Mouse (Mus musculus) neural tube, embryonic 13.5 days (tissue): ENCODE measurements around the gene Chodl. TPM values are rescaled to one million over a fixed set of nuclear protein-coding genes. Genes with fewer than 3 reads are reported as not detected.
A peak's percentile ranks its signal among the peaks of the same experiment; 100 is the strongest.

ENCODE experiments used
- ATAC-seq: fragments of 200-750 bp; cut with Nextera tagmentation; 2 replicates; pipeline ENCODE4 v1.8.0; 2017; ENCODE audit warnings: low read depth, mild to moderate bottlenecking, moderate TSS enrichment, moderate library complexity
- H3K27ac ChIP-seq: fragments of 300-500 bp; sonication (generic); replicated peaks from 2 replicates; pipeline ENCODE4 v1.5.1; 2015; ENCODE audit warnings: moderate library complexity, mild to moderate bottlenecking, inconsistent platforms
- H3K27me3 ChIP-seq: fragments of 300-500 bp; sonication (generic); 2 replicates; pipeline ENCODE4 v1.6.1; 2015; ENCODE audit warnings: mild to moderate bottlenecking, inconsistent platforms
- H3K36me3 ChIP-seq: fragments of 300-500 bp; sonication (generic); 2 replicates; pipeline ENCODE4 v1.6.1; 2015; ENCODE audit warnings: mild to moderate bottlenecking, inconsistent platforms
- H3K4me1 ChIP-seq: fragments of 300-500 bp; sonication (generic); replicated peaks from 2 replicates; pipeline ENCODE4 v1.6.1; 2015; ENCODE audit warnings: inconsistent platforms
- H3K4me2 ChIP-seq: fragments of 300-500 bp; sonication (generic); 2 replicates; pipeline ENCODE4 v1.6.1; 2015; ENCODE audit warnings: inconsistent platforms, mild to moderate bottlenecking, moderate library complexity
- H3K4me3 ChIP-seq: fragments of 300-500 bp; sonication (generic); 2 replicates; pipeline ENCODE4 v1.5.1; 2015; ENCODE audit warnings: mild to moderate bottlenecking, inconsistent platforms
- H3K9ac ChIP-seq: fragments of 300-500 bp; sonication (generic); 2 replicates; pipeline ENCODE4 v1.6.1; 2015; ENCODE audit warnings: moderate library complexity, mild to moderate bottlenecking, inconsistent platforms
- H3K9me3 ChIP-seq: fragments of 300-500 bp; sonication (generic); 2 replicates; pipeline ENCODE4 v1.6.1; 2016; ENCODE audit warnings: inconsistent platforms
- WGBS: fragments of 180-500 bp; shearing (Covaris S2); methylation state at CpG from one replicate; pipeline ENCODE4 v1.1.7; 2015; 5-methylcytosine and 5-hydroxymethylcytosine counted together
- polyA plus RNA-seq: library from polyadenylated mRNA; unstranded; fragments of >200 nt; fragmentation: Nextera tagmentation; extraction: Ambion mirVana; gene quantifications from 2 replicates; pipeline ENCODE4 v1.2.1, GENCODE M21; 2015

Chodl gene
- polyA plus RNA-seq, result 29.2 and 29.5 TPM in 2 replicates

DNA sequence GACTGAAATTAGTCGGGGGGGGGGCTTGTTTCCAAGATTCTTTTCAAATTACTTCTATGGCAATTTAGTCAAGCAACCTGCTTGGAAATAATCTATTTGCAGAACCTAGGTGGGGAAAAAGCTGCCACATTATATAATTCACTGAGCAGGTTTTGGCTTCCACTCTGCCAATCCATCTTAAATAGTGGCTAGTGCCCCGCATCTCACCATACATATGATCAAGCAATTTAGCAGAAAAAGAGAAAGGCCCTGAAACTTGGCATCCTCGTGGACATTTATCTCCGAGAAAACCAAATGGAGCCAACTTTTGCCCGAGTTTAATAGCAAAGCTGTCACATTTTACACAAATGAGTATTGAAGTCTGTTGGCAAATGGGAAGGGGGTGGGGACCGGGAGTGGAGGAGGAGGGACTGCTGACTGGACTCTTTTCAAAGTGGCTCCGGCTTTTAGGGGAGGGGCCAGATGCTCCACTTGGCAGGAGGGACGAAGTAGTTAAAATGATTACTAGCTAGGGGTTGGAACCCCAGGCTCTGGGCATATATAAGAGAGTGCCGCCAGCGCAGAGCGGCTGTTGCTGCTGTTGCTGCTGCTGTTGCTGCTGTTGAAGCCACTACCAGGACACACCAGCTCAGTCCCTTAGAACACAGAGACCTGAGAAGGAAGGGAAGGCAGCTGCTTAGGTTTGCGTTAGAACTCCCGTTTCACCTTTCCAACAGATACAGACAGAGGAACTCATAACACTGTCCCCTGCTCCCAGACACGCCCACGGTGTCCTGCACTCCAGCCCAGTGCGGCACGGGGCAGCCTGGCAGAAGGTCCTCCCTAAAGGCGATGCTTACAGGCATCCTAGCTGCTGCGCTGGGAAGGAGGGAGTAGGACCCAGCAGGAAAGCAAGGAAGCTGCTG, at the start of gene Chodl:
Chodl (plus strand) TSS at position 567 of the 905 bp plus-strand sequence.
- peak within 1 kb of the TSS; percentile 72 for H3K9ac ChIP-seq
- peak within 1 kb of the TSS; percentile 91 for H3K4me2 ChIP-seq
- 9% methylated on average over 19 of the region's 19 CpGs for WGBS
- H3K36me3 ChIP-seq, result no peaks in the 10 kb centered on the region
- H3K27me3 ChIP-seq, result peaks cover 10% of the 10 kb centered on the region; the same call in 1 of the 2 replicates
- H3K27ac ChIP-seq, result 0 out of 2 replicates have a peak within 1 kb of the TSS, but pooled peaks have one; percentile 11
- no peaks in the 10 kb centered on the region for H3K9me3 ChIP-seq
- peaks cover 18% of the 10 kb centered on the region for H3K4me1 ChIP-seq
- peak; percentile 93 for ATAC-seq
- peak within 1 kb of the TSS; percentile 51 for H3K4me3 ChIP-seq

- H3K9ac ChIP-seq, result no peak overlapping the region
- no peak overlapping the region for H3K27ac ChIP-seq
- WGBS, result 77% methylated on average over 5 of the region's 5 CpGs
- H3K4me2 ChIP-seq, result no peak overlapping the region
- H3K9me3 ChIP-seq, result no peaks in the 10 kb centered on the region
- no peaks in the 10 kb centered on the region for H3K36me3 ChIP-seq
- ATAC-seq, result no peak
- no peaks in the 10 kb centered on the region for H3K4me1 ChIP-seq
- no peaks in the 10 kb centered on the region for H3K27me3 ChIP-seq
- H3K4me3 ChIP-seq, result no peak overlapping the region
These were observed 8.1 kb upstream of the Chodl start for GRCm38 (mm10) chr16:78922644-78923043.

- peak; percentile 69; the same call in 1 of the 2 replicates for ATAC-seq
- peak overlapping the region; percentile 51 for H3K4me3 ChIP-seq
- peaks cover 18% of the 10 kb centered on the region for H3K4me1 ChIP-seq
- H3K9me3 ChIP-seq, result no peaks in the 10 kb centered on the region
- H3K9ac ChIP-seq, result peak overlapping the region; percentile 72
- peaks cover 10% of the 10 kb centered on the region; the same call in 1 of the 2 replicates for H3K27me3 ChIP-seq
- peak overlapping the region; percentile 91 for H3K4me2 ChIP-seq
- H3K36me3 ChIP-seq, result no peaks in the 10 kb centered on the region
- 0 out of 2 replicates have a peak overlapping the region, but pooled peaks have one; percentile 11 for H3K27ac ChIP-seq
- 13% methylated on average over 16 of the region's 16 CpGs for WGBS
These were observed 708 bp downstream of the Chodl start for GRCm38 (mm10) chr16:78931287-78932025.

GRCm38 (mm10) chr16:78934298-78934697, 3.5 kb downstream of the Chodl start:
- H3K27ac ChIP-seq, result no peak overlapping the region
- peaks cover 10% of the 10 kb centered on the region; the same call in 1 of the 2 replicates for H3K27me3 ChIP-seq
- no peak overlapping the region for H3K4me3 ChIP-seq
- H3K4me2 ChIP-seq, result no peak overlapping the region
- H3K4me1 ChIP-seq, result peaks cover 18% of the 10 kb centered on the region
- ATAC-seq, result no peak
- H3K36me3 ChIP-seq, result no peaks in the 10 kb centered on the region
- no peak overlapping the region for H3K9ac ChIP-seq
- no peaks in the 10 kb centered on the region for H3K9me3 ChIP-seq
- WGBS, result 90% methylated on average over 2 of the region's 2 CpGs

DNA sequence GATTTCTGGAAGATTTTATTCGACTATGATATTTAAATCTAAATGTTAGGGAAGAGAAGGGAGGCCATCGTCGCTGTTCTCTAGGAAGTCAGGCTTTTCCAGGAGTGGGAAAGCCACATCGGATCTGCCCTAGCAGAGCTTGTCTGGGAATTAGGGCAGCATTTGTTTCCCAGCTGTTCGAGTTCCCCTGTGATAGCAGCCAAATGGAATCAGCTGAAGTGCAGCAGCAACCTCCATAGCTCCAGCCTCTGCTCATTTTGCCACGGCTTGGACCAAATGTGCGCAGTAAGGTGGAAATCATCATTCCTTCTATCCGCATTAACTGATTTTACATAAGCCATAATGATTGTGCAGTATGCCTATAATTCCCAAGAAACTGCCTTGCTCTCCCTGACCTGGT, 7.0 kb downstream of the Chodl start:
- Histone ChIP-seq H3K4me1 (no peaks in the 10 kb centered on the region), H3K9me3 (0 out of 2 replicates have a peak, but pooled peaks cover 6% of the 10 kb centered on the region), H3K27ac (no peak overlapping the region), H3K9ac (no peak overlapping the region), H3K36me3 (no peaks in the 10 kb centered on the region), H3K4me2 (no peak overlapping the region), H3K27me3 (no peaks in the 10 kb centered on the region), H3K4me3 (no peak overlapping the region)
- no peak for ATAC-seq
- WGBS, result 72% methylated on average over 8 of the region's 8 CpGs

GRCm38 (mm10) chr16:78950359-78950758, 19.6 kb downstream of the Chodl start:
- Histone ChIP-seq H3K9ac (no peak overlapping the region), H3K27ac (no peak overlapping the region), H3K4me1 (no peaks in the 10 kb centered on the region), H3K36me3 (no peaks in the 10 kb centered on the region), H3K4me2 (no peak overlapping the region), H3K9me3 (no peaks in the 10 kb centered on the region), H3K4me3 (no peak overlapping the region), H3K27me3 (no peaks in the 10 kb centered on the region)
- ATAC-seq, result no peak
- WGBS, result 88% methylated on average over 4 of the region's 4 CpGs

DNA sequence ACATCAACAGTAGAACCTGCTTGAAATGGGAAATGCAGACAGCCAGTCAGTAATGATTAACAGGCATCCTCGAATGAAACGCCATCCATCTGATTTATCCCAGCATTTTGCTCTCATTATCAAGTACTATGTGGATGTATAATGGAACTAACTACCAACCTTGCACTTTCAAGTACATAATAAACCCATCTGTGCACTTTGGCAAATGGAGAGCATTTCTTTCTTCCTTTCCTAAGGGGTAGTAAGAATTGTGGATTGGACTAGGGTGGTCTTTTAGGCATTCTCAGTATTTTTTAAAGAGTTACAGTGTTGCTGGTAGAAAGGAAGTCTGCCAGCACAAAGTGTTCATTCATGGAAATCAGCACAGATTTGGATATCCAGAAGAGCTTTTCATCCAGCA, 26.7 kb downstream of the Chodl start:
- WGBS, result 55% methylated on average over 2 of the region's 2 CpGs
- H3K36me3 ChIP-seq, result no peaks in the 10 kb centered on the region
- no peaks in the 10 kb centered on the region for H3K9me3 ChIP-seq
- no peak overlapping the region for H3K27ac ChIP-seq
- no peak overlapping the region for H3K4me3 ChIP-seq
- H3K9ac ChIP-seq, result no peak overlapping the region
- H3K4me1 ChIP-seq, result no peaks in the 10 kb centered on the region
- H3K27me3 ChIP-seq, result no peaks in the 10 kb centered on the region
- ATAC-seq, result no peak
- H3K4me2 ChIP-seq, result no peak overlapping the region

DNA sequence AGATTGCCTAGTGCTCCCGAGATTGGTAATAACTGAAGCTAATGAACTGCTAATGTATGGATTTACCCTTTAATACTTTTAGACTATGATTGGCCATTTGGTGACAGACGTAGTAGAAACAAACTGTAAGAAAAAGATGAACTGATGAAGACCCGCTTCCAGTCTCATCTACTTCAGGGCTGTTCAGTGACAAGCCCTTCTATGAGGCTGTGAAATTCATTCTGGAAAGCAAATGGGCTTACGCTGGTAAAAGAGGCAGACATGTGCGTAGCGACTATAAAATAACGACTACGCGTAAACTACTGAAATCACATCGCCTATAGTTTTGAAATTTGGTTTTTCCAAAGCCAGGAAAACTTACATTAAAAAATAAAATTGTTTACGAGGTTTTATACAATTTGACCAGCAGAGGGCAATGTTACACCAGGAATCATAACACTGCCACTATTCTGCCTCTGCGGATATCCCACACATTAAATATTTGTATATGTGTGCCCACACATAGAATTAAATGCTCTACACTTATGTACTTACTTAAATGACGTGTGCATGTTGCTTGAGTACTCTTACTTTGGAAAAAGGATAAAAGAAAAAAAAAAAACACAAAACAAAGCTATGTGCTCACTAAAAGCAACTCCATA, 38.5 kb downstream of the Chodl start:
- H3K4me2 ChIP-seq, result no peak overlapping the region
- H3K4me1 ChIP-seq, result no peaks in the 10 kb centered on the region
- H3K9ac ChIP-seq, result no peak overlapping the region
- H3K27me3 ChIP-seq, result no peaks in the 10 kb centered on the region
- H3K27ac ChIP-seq, result no peak overlapping the region
- no peak for ATAC-seq
- no peak overlapping the region for H3K4me3 ChIP-seq
- WGBS, result 39% methylated on average over 13 of the region's 13 CpGs
- H3K9me3 ChIP-seq, result no peaks in the 10 kb centered on the region
- no peaks in the 10 kb centered on the region for H3K36me3 ChIP-seq

- no peaks in the 10 kb centered on the region for H3K36me3 ChIP-seq
- H3K27ac ChIP-seq, result no peak overlapping the region
- no peak overlapping the region for H3K4me3 ChIP-seq
- ATAC-seq, result no peak
- no peaks in the 10 kb centered on the region for H3K9me3 ChIP-seq
- 95% methylated on average over 13 of the region's 13 CpGs for WGBS
- H3K9ac ChIP-seq, result no peak overlapping the region
- H3K4me1 ChIP-seq, result no peaks in the 10 kb centered on the region
- H3K4me2 ChIP-seq, result no peak overlapping the region
- no peaks in the 10 kb centered on the region for H3K27me3 ChIP-seq
These were observed 43.4 kb downstream of the Chodl start for GRCm38 (mm10) chr16:78974099-78974498.

DNA sequence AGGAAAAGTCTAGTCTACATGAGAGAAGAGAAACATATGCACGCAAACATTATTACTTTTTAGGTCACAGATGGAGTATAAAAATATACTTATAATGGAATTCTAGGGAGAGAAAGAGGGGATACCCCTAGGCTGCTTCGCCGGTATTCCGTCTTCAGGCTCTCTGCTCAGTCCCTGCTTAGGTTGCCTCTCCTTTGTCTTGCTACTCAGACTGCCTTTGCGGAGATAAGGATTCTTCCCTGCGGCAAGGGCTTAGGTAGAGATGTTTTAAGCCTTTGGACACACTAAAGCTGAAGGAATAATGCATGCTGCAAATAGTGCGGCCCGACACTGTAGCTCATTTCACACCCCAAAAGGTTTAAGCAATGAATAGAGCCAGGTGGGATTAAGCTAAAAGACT, 45.6 kb downstream of the Chodl start:
- WGBS, result 78% methylated on average over 8 of the region's 8 CpGs
- Histone ChIP-seq H3K27me3 (no peaks in the 10 kb centered on the region), H3K4me1 (no peaks in the 10 kb centered on the region), H3K9ac (no peak overlapping the region), H3K9me3 (no peaks in the 10 kb centered on the region), H3K36me3 (no peaks in the 10 kb centered on the region), H3K4me2 (no peak overlapping the region), H3K27ac (no peak overlapping the region), H3K4me3 (no peak overlapping the region)
- ATAC-seq, result no peak
